Mouse (Mus musculus) midbrain, embryonic 10.5 days (tissue): ENCODE results near the gene Akap9. TPM values are rescaled to one million over a fixed set of nuclear protein-coding genes. Genes with fewer than 3 reads are reported as not detected.
"Not testable (repeated sequence)": the region's sequence is repeated elsewhere in the genome, so short reads cannot be mapped to it uniquely, and the experiment has no call there.

Experiments
- DNase-seq: peaks from one replicate; pipeline ENCODE4 v3.0.0-alpha.2; 2017; ENCODE audit warnings: low spot score
- H3K27ac ChIP-seq: fragments of 300-500 bp; sonication (generic); replicated peaks from 2 replicates; pipeline ENCODE4 v1.5.1; 2016; ENCODE audit warnings: mild to moderate bottlenecking
- H3K27me3 ChIP-seq: fragments of 300-500 bp; sonication (generic); 2 replicates; pipeline ENCODE4 v1.6.1; 2016; ENCODE audit warnings: low read depth, mild to moderate bottlenecking; ENCODE audit not compliant: poor library complexity, severe bottlenecking
- H3K36me3 ChIP-seq: fragments of 300-500 bp; sonication (generic); 2 replicates; pipeline ENCODE4 v1.6.1; 2016; ENCODE audit warnings: mild to moderate bottlenecking, moderate library complexity
- H3K4me1 ChIP-seq: fragments of 300-500 bp; sonication (generic); 2 replicates; pipeline ENCODE4 v1.6.1; 2016
- H3K4me3 ChIP-seq: fragments of 300-500 bp; sonication (generic); 2 replicates; pipeline ENCODE4 v1.5.1; 2016; ENCODE audit warnings: mild to moderate bottlenecking, moderate library complexity
- H3K9me3 ChIP-seq: fragments of 300-500 bp; sonication (generic); replicated peaks from 2 replicates; pipeline ENCODE4 v1.6.1; 2016; ENCODE audit warnings: mild to moderate bottlenecking
- WGBS: fragments of 180-500 bp; shearing (Covaris S2); methylation state at CpG from one replicate; pipeline ENCODE4 v1.1.7; 2016; 5-methylcytosine and 5-hydroxymethylcytosine counted together
- polyA plus RNA-seq: library from polyadenylated mRNA; unstranded; fragments of >200 nt; fragmentation: Nextera tagmentation; extraction: Ambion mirVana; gene quantifications from 2 replicates; pipeline ENCODE4 v1.2.1, GENCODE M21; 2016

Akap9 gene
- polyA plus RNA-seq = 128 and 147 TPM in 2 replicates

DNA sequence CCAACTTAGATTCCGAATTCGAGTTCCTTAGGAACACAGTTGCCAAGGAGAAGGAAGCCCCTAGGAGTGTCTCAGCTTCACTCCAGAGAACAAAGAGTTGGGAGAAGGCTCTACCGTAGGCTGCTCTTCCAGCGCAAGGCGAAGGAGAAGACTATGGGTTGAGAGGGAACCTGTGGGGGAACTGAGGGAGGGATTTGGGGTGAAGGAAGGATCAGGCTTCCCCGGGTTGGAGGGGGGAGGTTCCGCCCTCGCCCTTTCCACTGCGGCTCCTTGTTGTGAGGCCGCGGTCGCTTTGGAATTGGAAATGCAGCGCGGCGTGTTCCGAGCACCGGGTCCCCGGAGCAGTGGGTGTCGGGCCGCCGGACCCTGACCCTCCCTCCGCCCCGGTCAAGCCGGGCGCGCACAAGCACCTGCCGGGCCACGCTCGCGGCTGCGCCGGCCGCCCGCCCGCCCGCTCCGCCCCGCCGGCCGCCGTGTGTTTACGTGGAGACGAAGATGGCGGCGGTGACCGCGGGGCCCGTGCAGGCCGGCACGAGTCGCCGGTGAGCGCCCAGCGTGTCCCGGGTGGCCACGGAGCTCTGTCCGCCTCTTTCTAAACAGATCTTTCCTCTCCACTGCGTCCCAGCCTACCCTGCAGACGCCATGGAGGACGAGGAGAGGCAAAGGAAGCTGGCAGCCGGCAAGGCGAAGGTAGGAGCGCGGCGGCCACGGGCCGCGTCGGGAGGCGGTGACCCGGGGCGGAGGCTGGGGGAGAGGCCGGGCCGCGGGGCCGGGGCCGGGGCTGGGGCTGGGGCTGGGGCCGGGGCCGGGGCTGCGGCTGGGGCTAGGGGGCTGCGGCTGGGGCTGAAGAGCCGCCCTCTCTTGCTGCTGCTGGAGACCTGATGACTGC lies at the start of gene Akap9:
Gene Akap9 (plus strand): TSS at position 254 of the 889 bp plus-strand sequence.
- peak within 1 kb of the TSS; percentile 100 for H3K27ac ChIP-seq
- DNase-seq = peak; percentile 82
- peaks cover 4% of the 10 kb centered on the region for H3K36me3 ChIP-seq
- peaks cover 37% of the 10 kb centered on the region for H3K4me1 ChIP-seq
- H3K27me3 ChIP-seq = no peaks in the 10 kb centered on the region
- H3K9me3 ChIP-seq = no peaks in the 10 kb centered on the region
- peak within 1 kb of the TSS; percentile 97 for H3K4me3 ChIP-seq
- WGBS = under 1% methylated on average over 81 of the region's 82 CpGs

DNA sequence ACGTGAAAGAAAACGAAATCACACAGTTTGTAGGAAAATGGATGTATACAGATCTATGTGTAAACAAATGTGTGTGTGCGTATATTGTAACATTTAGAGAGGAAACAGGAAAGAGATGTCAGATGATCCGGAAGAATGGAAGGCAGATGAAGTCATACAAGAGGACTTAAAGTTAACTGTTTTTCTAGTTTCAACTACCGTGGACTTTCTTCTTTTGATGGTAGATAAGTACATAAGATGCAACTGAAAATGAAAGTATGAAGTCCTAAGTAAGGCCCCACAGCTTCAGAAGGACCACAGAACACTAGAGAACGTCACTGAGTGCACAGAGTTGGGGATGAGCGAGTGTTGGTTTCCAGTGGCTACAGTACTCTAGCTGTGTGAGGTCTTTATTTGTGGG lies 41.0 kb upstream of the Akap9 start:
- not testable (repeated sequence) for H3K27ac ChIP-seq, DNase-seq, H3K27me3 ChIP-seq, H3K4me1 ChIP-seq, H3K36me3 ChIP-seq, H3K4me3 ChIP-seq, H3K9me3 ChIP-seq
- WGBS = 91% methylated on average over 7 of the region's 7 CpGs

DNA sequence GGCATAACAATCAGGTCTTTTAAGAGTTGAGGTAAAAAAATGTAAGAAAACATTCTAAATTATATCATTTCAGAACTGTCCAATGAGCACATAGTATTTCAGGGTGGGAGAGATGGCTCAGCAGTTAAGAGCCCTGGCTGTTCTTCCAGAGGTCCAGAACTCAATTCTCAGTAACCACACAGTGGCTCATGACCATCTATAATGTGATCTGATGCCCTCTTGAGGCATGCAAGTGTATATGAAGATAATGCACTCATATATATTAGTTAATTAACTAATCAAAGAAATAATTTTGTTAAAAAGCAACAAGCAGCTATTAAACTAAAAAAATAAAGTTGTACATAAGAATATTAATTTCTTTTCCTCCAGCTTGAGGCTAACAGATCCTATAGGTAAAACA lies 38.7 kb upstream of the Akap9 start:
- no peak for DNase-seq

DNA sequence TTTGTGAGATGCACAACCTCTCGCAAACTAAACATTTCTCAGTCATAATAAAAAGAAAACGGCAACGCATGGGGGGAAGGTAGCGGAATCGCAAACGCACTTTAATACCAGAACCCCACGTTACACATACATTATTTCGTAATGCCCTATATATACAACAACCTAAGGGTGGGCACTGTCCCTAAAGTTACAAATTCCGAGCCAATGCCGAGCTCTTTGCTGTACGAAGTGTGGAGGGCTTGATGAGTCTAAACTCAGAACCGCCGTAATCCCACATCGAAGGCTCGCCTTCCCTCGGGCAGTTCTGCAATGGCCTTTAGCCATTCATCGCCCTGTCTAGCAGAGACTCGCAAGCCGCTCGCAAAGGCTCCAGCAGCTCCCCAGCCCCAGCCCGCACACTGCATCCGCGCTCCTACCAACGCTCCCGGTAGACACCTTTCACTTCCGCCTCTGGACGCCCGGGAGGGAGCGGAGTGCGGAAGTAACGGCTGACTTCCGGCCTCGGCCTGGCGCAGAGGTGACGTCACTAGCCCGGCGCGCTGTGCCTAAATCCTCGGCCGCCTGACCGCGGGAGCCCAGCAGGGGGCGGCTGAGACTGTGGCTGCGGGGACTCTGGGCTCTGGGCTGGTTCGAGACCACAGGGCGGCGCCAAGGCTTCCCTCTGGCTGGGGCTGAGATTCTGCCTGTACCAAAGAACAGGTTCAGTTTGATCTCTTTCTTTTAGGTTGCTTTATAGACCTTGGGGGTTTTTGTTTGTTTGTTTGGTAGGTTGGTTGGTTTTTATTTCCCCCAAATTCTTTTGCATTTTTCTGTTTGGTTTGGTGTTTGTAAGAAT lies 34.2 kb upstream of the Akap9 start, which contains the start of gene Mterf1a:
Gene Mterf1a (minus strand): TSS at position 475 of the 835 bp plus-strand sequence.
- not testable (repeated sequence) for H3K4me1 ChIP-seq, H3K36me3 ChIP-seq, DNase-seq, H3K27ac ChIP-seq, H3K27me3 ChIP-seq
- Histone ChIP-seq H3K4me3 (peak within 1 kb of the TSS; percentile 59), H3K9me3 (peaks cover 11% of the 10 kb centered on the region)
- WGBS = 1% methylated on average over 9 of the region's 47 CpGs

More for the DNA sequence above, 38.7 kb upstream of the Akap9 start:
- Histone ChIP-seq H3K27me3 (no peaks in the 10 kb centered on the region), H3K36me3 (no peaks in the 10 kb centered on the region), H3K9me3 (no peaks in the 10 kb centered on the region), H3K27ac (no peak overlapping the region), H3K4me3 (no peak overlapping the region), H3K4me1 (peaks cover 9% of the 10 kb centered on the region)

DNA sequence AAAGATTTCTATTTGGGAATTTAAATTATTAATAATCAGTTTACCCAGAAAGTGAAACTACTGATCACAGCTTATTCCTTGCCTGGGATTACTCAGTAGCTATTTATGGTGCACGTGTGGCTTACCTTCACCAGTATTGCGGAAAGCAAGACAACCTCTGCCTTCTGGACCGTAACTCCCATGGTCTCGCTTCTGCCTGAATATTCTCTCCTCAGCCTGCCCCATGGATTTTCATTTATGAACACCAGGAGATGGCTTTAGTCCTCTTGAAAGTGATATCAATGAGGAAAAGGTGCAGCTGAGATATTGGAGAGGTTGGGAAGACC lies 33.6 kb upstream of the Akap9 start:
- not testable (repeated sequence) for H3K36me3 ChIP-seq, H3K27ac ChIP-seq, H3K27me3 ChIP-seq, H3K4me1 ChIP-seq, DNase-seq
- Histone ChIP-seq H3K4me3 (peak overlapping the region; percentile 33; the same call in 1 of the 2 replicates), H3K9me3 (peaks cover 13% of the 10 kb centered on the region)
- WGBS = 97% methylated on average over 4 of the region's 4 CpGs

DNA sequence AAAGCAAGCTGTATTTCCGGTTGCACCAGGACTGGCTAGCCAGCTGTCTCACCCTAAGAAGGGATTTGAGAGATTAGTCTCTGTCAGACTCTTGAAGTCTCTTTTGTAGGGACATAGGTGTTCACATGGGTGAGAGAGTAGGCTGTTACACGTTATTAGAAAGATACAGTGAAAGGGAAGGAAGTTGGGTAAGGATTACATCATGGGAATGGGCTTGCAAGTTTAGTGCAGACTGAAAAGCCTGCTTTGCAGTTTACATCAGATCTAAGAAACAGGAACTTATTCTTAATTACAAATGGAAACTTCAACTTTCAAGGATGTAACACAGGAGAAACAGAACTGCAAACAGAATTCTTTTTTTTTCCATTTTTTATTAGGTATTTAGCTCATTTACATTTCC lies 22.4 kb upstream of the Akap9 start:
- no peaks in the 10 kb centered on the region for H3K36me3 ChIP-seq
- H3K27ac ChIP-seq = no peak overlapping the region
- DNase-seq = no peak
- H3K27me3 ChIP-seq = no peaks in the 10 kb centered on the region
- whole genome bisulfite sequencing = 70% methylated on average over 2 of the region's 2 CpGs
- no peak overlapping the region for H3K4me3 ChIP-seq
- H3K9me3 ChIP-seq = no peaks in the 10 kb centered on the region
- H3K4me1 ChIP-seq = no peaks in the 10 kb centered on the region

DNA sequence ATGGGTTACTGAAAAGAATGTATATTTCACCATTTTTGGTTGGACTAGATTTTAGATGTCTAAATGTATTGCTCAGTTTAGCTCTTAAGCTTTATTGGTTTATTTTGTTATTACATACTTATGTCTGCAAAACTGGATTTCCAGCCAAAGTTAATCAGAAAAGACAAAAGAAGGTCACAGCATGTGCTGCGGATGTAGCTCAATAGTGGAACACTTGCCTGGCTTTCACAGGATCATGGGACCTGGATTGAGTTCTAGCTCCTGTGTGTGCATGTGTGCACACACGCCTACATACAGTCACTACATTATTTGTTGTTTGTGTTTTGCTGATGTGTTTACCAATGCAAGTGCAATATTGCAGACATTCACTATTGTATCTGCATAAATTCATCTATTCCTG lies 5.5 kb upstream of the Akap9 start:
- WGBS = 89% methylated on average over 2 of the region's 2 CpGs
- no peak for DNase-seq
- H3K36me3 ChIP-seq = no peaks in the 10 kb centered on the region
- H3K27ac ChIP-seq = no peak overlapping the region
- H3K9me3 ChIP-seq = no peaks in the 10 kb centered on the region
- peaks cover 10% of the 10 kb centered on the region for H3K4me1 ChIP-seq
- H3K27me3 ChIP-seq = no peaks in the 10 kb centered on the region
- no peak overlapping the region for H3K4me3 ChIP-seq

DNA sequence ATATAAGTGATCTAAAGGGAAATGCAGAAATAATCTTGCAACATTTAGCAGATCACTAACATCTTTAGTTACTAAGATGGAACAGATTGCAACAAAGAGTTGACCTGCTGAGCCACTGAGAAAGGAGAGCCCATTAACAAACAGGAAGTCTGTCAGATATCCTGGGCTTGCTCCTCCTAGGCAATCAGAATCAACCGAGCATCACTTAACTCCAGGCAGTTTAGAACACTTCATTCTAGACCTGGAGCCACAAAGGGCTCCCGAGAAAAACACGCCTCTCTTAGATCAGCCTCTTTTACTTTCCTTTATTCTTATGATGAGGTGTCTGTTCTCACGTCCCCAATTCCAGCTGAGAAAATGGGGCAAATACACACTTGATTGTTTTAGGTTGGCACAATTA lies 1.2 kb upstream of the Akap9 start:
- H3K27me3 ChIP-seq = no peaks in the 10 kb centered on the region
- no peak overlapping the region for H3K27ac ChIP-seq
- peaks cover 37% of the 10 kb centered on the region for H3K4me1 ChIP-seq
- 36% methylated on average over 4 of the region's 4 CpGs for WGBS
- H3K4me3 ChIP-seq = peak overlapping the region; percentile 97; the same call in 1 of the 2 replicates
- DNase-seq = no peak
- H3K9me3 ChIP-seq = no peaks in the 10 kb centered on the region
- no peaks in the 10 kb centered on the region for H3K36me3 ChIP-seq

DNA sequence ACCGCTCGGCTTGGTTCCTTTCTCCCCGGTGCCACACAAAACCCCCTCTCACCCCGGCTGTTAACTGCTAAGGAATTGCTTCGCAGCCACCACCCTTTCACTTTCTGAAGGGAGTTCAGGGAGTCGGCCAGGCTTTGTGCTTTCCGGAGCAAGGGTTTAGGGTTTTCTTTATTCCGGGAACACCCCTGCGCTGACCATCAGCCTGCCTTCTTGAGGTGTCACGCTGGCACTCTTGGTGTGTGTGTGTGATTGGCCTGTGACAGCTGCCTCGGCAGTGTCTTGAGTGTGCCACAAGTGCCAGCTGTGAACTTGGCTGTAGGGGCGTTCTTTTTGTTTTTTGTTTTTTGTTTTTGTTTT lies 814 bp downstream of the Akap9 start:
- no peak for DNase-seq
- Histone ChIP-seq H3K27me3 (no peaks in the 10 kb centered on the region), H3K4me3 (peak overlapping the region; percentile 97), H3K36me3 (peaks cover 9% of the 10 kb centered on the region), H3K27ac (peak overlapping the region; percentile 100), H3K9me3 (no peaks in the 10 kb centered on the region), H3K4me1 (peaks cover 37% of the 10 kb centered on the region)
- WGBS = 0% methylated on average over 12 of the region's 12 CpGs

DNA sequence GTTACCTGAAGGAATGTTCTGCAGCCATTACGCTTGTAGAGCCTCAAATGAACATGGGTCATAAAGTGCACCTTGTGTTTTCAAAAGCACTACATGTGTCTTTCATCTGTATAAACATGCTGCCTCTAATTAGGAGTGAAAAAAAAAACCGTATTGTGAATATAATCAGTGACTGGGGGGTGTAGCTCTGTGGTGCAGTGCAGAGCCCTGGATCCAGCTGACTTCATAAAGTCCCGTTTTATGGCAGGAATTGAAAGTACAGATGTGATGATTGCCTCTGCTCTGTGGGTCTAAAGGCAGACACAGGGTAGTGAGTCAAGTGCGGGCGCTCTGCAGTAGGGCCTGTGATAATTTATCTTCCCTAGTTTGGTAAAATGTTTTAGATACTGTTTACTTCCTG lies 2.9 kb downstream of the Akap9 start:
- H3K4me3 ChIP-seq = no peak overlapping the region; the same call in 1 of the 2 replicates
- peaks cover 37% of the 10 kb centered on the region for H3K4me1 ChIP-seq
- no peaks in the 10 kb centered on the region for H3K27me3 ChIP-seq
- 89% methylated on average over 5 of the region's 5 CpGs for WGBS
- H3K9me3 ChIP-seq = no peaks in the 10 kb centered on the region
- DNase-seq = no peak
- H3K36me3 ChIP-seq = peaks cover 13% of the 10 kb centered on the region
- H3K27ac ChIP-seq = no peak overlapping the region

DNA sequence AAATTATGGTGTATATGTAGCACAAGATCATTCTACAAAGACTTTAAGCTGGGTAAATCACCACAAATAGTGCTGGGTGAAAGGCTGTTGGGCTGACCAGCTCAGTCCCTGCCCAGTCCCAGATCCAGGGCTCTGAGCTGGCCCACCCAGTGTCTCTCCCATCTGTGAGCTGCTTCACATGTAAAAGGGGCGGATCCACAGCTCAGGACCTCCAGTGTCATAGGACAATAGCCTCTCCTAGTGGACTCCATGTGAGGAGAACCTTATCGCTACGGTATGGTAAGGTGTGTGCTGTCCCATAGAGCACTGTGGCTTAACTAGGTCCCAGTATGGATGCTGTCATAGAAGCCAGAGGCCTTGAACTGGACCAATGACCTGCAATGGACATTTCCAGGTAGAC lies 3.8 kb downstream of the Akap9 start:
- Histone ChIP-seq H3K27ac (no peak overlapping the region), H3K4me3 (no peak overlapping the region), H3K4me1 (peaks cover 34% of the 10 kb centered on the region), H3K9me3 (no peaks in the 10 kb centered on the region), H3K36me3 (peaks cover 13% of the 10 kb centered on the region), H3K27me3 (no peaks in the 10 kb centered on the region)
- WGBS = 93% methylated on average over 3 of the region's 3 CpGs
- no peak for DNase-seq

DNA sequence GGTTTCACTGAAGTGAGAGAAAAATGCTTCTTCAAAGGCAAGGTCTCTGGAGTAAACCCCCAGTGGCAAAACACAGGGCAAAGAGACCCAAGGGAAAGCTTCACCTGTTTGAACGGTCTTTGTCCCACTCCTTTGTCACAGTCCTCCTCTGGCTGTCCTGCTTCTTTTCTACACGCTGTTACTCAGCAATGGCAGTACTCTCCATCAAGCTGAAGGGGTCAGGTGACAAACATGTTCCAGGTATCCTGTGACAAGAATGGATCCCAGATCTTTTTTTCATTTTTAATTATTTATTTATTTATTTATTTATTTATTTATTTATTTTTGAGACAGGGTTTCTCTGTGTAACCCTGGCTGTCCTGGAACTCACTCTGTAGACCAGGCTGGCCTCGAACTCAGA lies 5.7 kb downstream of the Akap9 start:
- peaks cover 17% of the 10 kb centered on the region for H3K36me3 ChIP-seq
- peaks cover 23% of the 10 kb centered on the region for H3K4me1 ChIP-seq
- H3K4me3 ChIP-seq = no peak overlapping the region
- DNase-seq = no peak
- H3K9me3 ChIP-seq = no peaks in the 10 kb centered on the region
- no peak overlapping the region for H3K27ac ChIP-seq
- 89% methylated on average over 3 of the region's 3 CpGs for WGBS
- H3K27me3 ChIP-seq = no peaks in the 10 kb centered on the region

DNA sequence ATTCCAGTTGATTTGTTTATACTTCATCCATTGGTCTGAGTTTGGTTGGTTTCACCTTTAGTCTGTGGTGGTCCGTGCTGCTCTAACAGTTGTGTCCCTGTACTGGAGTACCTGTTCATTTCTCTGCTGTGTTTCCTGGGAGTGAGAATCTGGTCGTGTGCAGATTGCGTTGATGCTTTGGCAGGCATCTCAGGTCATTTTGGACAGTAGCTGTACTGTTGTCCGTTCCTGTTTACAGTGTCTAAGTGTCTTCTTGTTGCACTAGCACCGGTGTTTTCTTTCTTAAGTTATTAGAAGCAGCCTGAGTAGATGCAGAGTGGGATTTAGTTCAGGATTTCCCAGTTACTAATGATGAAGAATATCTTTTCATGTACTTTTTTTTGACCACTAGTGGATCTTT lies 7.4 kb downstream of the Akap9 start:
- H3K27ac ChIP-seq = no peak overlapping the region
- H3K4me1 ChIP-seq = peaks cover 8% of the 10 kb centered on the region
- H3K27me3 ChIP-seq = no peaks in the 10 kb centered on the region
- no peaks in the 10 kb centered on the region; the same call in 1 of the 2 replicates for H3K9me3 ChIP-seq
- peaks cover 34% of the 10 kb centered on the region for H3K36me3 ChIP-seq
- no peak for DNase-seq
- no peak overlapping the region for H3K4me3 ChIP-seq
- WGBS = 96% methylated on average over 5 of the region's 5 CpGs
